10 mouse cellular contexts compared by ENCODE assay signal in the genomic region with DNA sequence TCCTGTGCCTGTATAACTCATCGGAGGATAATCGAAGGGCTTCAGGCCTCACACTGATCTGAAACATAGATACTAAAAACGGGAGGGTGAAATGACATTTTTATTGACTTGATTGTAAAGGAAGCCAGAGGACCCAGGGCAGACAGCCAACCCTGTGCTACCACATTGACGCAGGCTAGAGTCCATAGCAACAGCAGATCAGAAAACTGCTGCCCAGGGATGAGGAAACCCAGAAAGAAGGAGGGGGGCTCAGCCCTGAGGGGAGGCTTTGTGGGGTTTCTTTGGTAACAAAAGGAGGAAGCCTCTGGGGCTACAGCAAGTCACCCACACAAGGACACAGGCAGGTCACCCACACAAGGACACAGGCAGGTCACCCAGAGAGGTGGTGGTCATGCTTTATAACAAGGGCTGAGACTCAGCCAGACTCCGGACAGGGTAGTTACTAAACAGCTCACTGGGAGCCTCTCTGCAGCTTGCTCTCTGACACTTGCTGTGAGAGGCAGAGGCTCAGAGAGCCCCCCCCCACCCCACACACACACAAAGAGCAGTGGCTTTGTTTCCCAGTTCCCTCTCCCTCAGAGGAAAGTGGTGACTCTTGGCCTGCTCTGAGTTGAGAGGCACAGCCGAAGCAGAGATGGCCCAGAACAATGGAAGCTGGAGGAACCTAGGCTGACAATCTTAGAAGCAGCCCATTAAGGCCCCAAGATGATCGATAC. TPM values are rescaled to one million over a fixed set of nuclear protein-coding genes. Genes with fewer than 3 reads are reported as not detected.
DNase-seq lines count a peak whose midpoint lies in the region; ATAC-seq and TF ChIP-seq lines count a peak whose summit lies in the region.
"Had no signal": no experiment of that assay in that cellular context is flagged by ENCODE, and none has a peak within 500 bp of the region (broad histone marks: within the 10 kb centered on the region; RNA-seq: fewer than 3 reads in every experiment).

No protein-coding gene starts in this region.

- no peaks in the 10 kb centered on the region for H3K27me3 ChIP-seq in lung, embryonic 14.5 days (ENCODE audit: insufficient read depth, low read length)
- no peaks in the 10 kb centered on the region for H3K27me3 ChIP-seq in forebrain, postnatal 0 days (ENCODE audit: insufficient read depth, low read length)
- 0 out of 2 replicates have a peak, but pooled peaks cover 8% of the 10 kb centered on the region for H3K27me3 ChIP-seq in limb, embryonic 10.5 days (ENCODE audit: low read depth, poor library complexity, severe bottlenecking)
- no peaks in the 10 kb centered on the region for H3K27me3 ChIP-seq in neural tube, embryonic 14.5 days (ENCODE audit: control insufficient read depth, insufficient read depth, low read length)
- H3K27me3 ChIP-seq in heart, embryonic 12.5 days (replicated peaks), result peaks cover 22% of the 10 kb centered on the region
- H3K27me3 ChIP-seq: stomach, embryonic 15.5 days had no signal

- no peak for TF ChIP-seq CTCF in lung, embryonic 14.5 days (IDR thresholded peaks at IDR 0.05; ENCODE audit: low read depth)
- no peak for TF ChIP-seq CTCF in forebrain, postnatal 0 days (IDR thresholded peaks at IDR 0.05; ENCODE audit: low read depth)

- 47% methylated on average over 7 of the region's 7 CpGs for WGBS in lung, embryonic 14.5 days
- WGBS in forebrain, postnatal 0 days, result 42% methylated on average over 7 of the region's 7 CpGs
- WGBS in limb, embryonic 10.5 days, result 66% methylated on average over 7 of the region's 7 CpGs
- 27% methylated on average over 7 of the region's 7 CpGs for WGBS in neural tube, embryonic 14.5 days
- 65% methylated on average over 7 of the region's 7 CpGs for WGBS in heart, embryonic 12.5 days

- H3K4me1 ChIP-seq in lung, embryonic 14.5 days (ENCODE audit: insufficient read depth), result peaks cover 9% of the 10 kb centered on the region; the same call in 1 of the 2 replicates
- H3K4me1 ChIP-seq in forebrain, postnatal 0 days (ENCODE audit: insufficient read depth), result 0 out of 2 replicates have a peak, but pooled peaks cover under 1% of the 10 kb centered on the region
- H3K4me1 ChIP-seq in limb, embryonic 10.5 days, result peaks cover 20% of the 10 kb centered on the region
- peaks cover 15% of the 10 kb centered on the region; the same call in 1 of the 2 replicates for H3K4me1 ChIP-seq in neural tube, embryonic 14.5 days (ENCODE audit: control insufficient read depth, insufficient read depth, low read length)
- H3K4me1 ChIP-seq in heart, embryonic 12.5 days (replicated peaks), result no peaks in the 10 kb centered on the region
- H3K4me1 ChIP-seq: liver, embryonic 13.5 days had no signal

- ATAC-seq in lung, embryonic 14.5 days (ENCODE audit: insufficient read depth), result peak; percentile 80
- peak; percentile 59; the same call in 1 of the 2 replicates for ATAC-seq in forebrain, postnatal 0 days
- peak; percentile 79 for ATAC-seq in neural tube, embryonic 14.5 days (ENCODE audit: low read depth)
- no peak for ATAC-seq in heart, embryonic 12.5 days (ENCODE audit: insufficient number of reproducible peaks, low FRiP score)

- no peak overlapping the region for H3K4me3 ChIP-seq in lung, embryonic 14.5 days (ENCODE audit: low read depth, low read length)
- no peak overlapping the region for H3K4me3 ChIP-seq in forebrain, postnatal 0 days (ENCODE audit: low read depth, low read length)
- H3K4me3 ChIP-seq in limb, embryonic 10.5 days, result no peak overlapping the region
- H3K4me3 ChIP-seq in neural tube, embryonic 14.5 days (ENCODE audit: low read depth, low read length), result no peak overlapping the region
- H3K4me3 ChIP-seq in heart, embryonic 12.5 days, result no peak overlapping the region
- H3K4me3 ChIP-seq: liver, embryonic 13.5 days; stomach, embryonic 15.5 days had no signal

- H3K4me2 ChIP-seq in lung, embryonic 14.5 days, result no peak overlapping the region
- no peak overlapping the region for H3K4me2 ChIP-seq in forebrain, postnatal 0 days (ENCODE audit: low read depth)
- no peak overlapping the region for H3K4me2 ChIP-seq in neural tube, embryonic 14.5 days (ENCODE audit: low read depth, low read length)
- H3K4me2 ChIP-seq in heart, embryonic 12.5 days, result no peak overlapping the region
- H3K4me2 ChIP-seq: liver, embryonic 13.5 days; stomach, embryonic 15.5 days had no signal

- H3K27ac ChIP-seq in lung, embryonic 14.5 days (ENCODE audit: low read depth), result no peak overlapping the region
- H3K27ac ChIP-seq in forebrain, postnatal 0 days (ENCODE audit: low read depth, low read length), result no peak overlapping the region
- H3K27ac ChIP-seq in limb, embryonic 10.5 days, result 0 out of 2 replicates have a peak overlapping the region, but pooled peaks have one; percentile 1
- peak overlapping the region; percentile 40 for H3K27ac ChIP-seq in neural tube, embryonic 14.5 days (ENCODE audit: low read depth, low read length)
- H3K27ac ChIP-seq in heart, embryonic 12.5 days (ENCODE audit: poor library complexity, severe bottlenecking), result no peak overlapping the region
- H3K27ac ChIP-seq: liver, embryonic 13.5 days; stomach, embryonic 15.5 days had no signal

- no peaks in the 10 kb centered on the region for H3K36me3 ChIP-seq in lung, embryonic 14.5 days (ENCODE audit: insufficient read depth)
- H3K36me3 ChIP-seq in forebrain, postnatal 0 days (ENCODE audit: insufficient read depth), result no peaks in the 10 kb centered on the region
- H3K36me3 ChIP-seq in limb, embryonic 10.5 days, result no peaks in the 10 kb centered on the region
- no peaks in the 10 kb centered on the region for H3K36me3 ChIP-seq in neural tube, embryonic 14.5 days (ENCODE audit: control insufficient read depth, insufficient read depth, low read length)
- H3K36me3 ChIP-seq in heart, embryonic 12.5 days, result no peaks in the 10 kb centered on the region
- H3K36me3 ChIP-seq: liver, embryonic 13.5 days; stomach, embryonic 15.5 days had no signal

- peak; percentile 84 for DNase-seq in lung, embryonic 14.5 days
- no peak for DNase-seq in lung, postnatal 25 days (ENCODE audit: low spot score)
- DNase-seq in forebrain, postnatal 0 days, result peak; percentile 52
- DNase-seq in limb, embryonic 10.5 days (ENCODE audit: low spot score), result no peak
- DNase-seq in frontal cortex, postnatal 14 days (ENCODE audit: low spot score in 2 of 2), result no peak
- no peak for DNase-seq in urinary bladder, postnatal 4 days (ENCODE audit: low spot score in 2 of 2)
- DNase-seq: liver, embryonic 13.5 days had no signal

- H3K9me3 ChIP-seq in lung, embryonic 14.5 days (ENCODE audit: low read depth, low read length), result no peaks in the 10 kb centered on the region
- H3K9me3 ChIP-seq in forebrain, postnatal 0 days (ENCODE audit: low read length), result no peaks in the 10 kb centered on the region
- H3K9me3 ChIP-seq in limb, embryonic 10.5 days (replicated peaks), result no peaks in the 10 kb centered on the region
- H3K9me3 ChIP-seq in neural tube, embryonic 14.5 days (ENCODE audit: control insufficient read depth, low read length), result no peaks in the 10 kb centered on the region
- H3K9me3 ChIP-seq in heart, embryonic 12.5 days (replicated peaks), result no peaks in the 10 kb centered on the region
- H3K9me3 ChIP-seq: liver, embryonic 13.5 days; stomach, embryonic 15.5 days had no signal

- H3K9ac ChIP-seq in lung, embryonic 14.5 days, result no peak overlapping the region
- H3K9ac ChIP-seq in forebrain, postnatal 0 days, result no peak overlapping the region
- no peak overlapping the region for H3K9ac ChIP-seq in neural tube, embryonic 14.5 days (replicated peaks; ENCODE audit: low read depth, low read length)
- no peak overlapping the region for H3K9ac ChIP-seq in heart, embryonic 12.5 days
- H3K9ac ChIP-seq: liver, embryonic 13.5 days; stomach, embryonic 15.5 days had no signal

RNA-seq across cellular contexts. Expression of gene Ntng2, which starts 19.2 kb away (rescaled TPM):
- 0.46 and 0.99 TPM in 2 replicates for polyA plus RNA-seq in lung, embryonic 14.5 days (2014; fragmentation: Nextera tagmentation; extraction: Ambion mirVana)
- 33.0 and 33.6 TPM in 2 replicates for total RNA-seq in forebrain, postnatal 0 days (2014; rRNA removed)
- polyA plus RNA-seq in forebrain, postnatal 0 days (2015; fragmentation: Nextera tagmentation; extraction: Ambion mirVana), result 8.0 and 8.6 TPM in 2 replicates
- polyA plus RNA-seq in limb, embryonic 10.5 days (2016; fragmentation: Nextera tagmentation; extraction: Ambion mirVana), result 0.16 and 0.50 TPM in 2 replicates
- 1.3 and 1.8 TPM in 2 replicates for polyA plus RNA-seq in neural tube, embryonic 14.5 days (2014; fragmentation: Nextera tagmentation; extraction: Ambion mirVana)
- polyA plus RNA-seq in heart, embryonic 12.5 days (2016; fragmentation: Nextera tagmentation; extraction: Ambion mirVana), result 0.26 and 0.33 TPM in 2 replicates
- polyA plus RNA-seq: liver, embryonic 13.5 days had no signal

Comparison
In these comparisons a context has a peak if more than half of its experiments do, and no peak if none do; other contexts are left out.
1. DNase-seq: peak in lung, embryonic 14.5 days (single experiment) and forebrain, postnatal 0 days (single experiment); none in lung, postnatal 25 days (single experiment), limb, embryonic 10.5 days (single experiment), frontal cortex, postnatal 14 days (0 of 2) and urinary bladder, postnatal 4 days (0 of 2).
2. H3K27ac ChIP-seq: peak in limb, embryonic 10.5 days (single experiment) and neural tube, embryonic 14.5 days (single experiment); none in lung, embryonic 14.5 days (single experiment), forebrain, postnatal 0 days (single experiment) and heart, embryonic 12.5 days (single experiment).